Mouse (Mus musculus) bone marrow, adult 2 months (tissue): ENCODE results near the gene Lrrn4cl. TPM values are rescaled to one million over a fixed set of nuclear protein-coding genes. Genes with fewer than 3 reads are reported as not detected.
"Not testable (repeated sequence)": the region's sequence is repeated elsewhere in the genome, so short reads cannot be mapped to it uniquely, and the experiment has no call there.

ENCODE experiments used
- H3K27ac ChIP-seq: fragments of 200-500 bp; 2 replicates; pipeline ENCODE4 v1.5.1; 2012; ENCODE audit warnings: low read depth, mild to moderate bottlenecking, control low read depth, inconsistent platforms, low read length; ENCODE audit not compliant: control insufficient read depth, poor library complexity, insufficient read depth
- H3K4me1 ChIP-seq: fragments of 200-500 bp; 2 replicates; pipeline ENCODE4 v1.6.1; 2011; ENCODE audit warnings: low read length; ENCODE audit not compliant: control insufficient read depth, insufficient read depth
- H3K4me3 ChIP-seq: fragments of 200-500 bp; replicated peaks from 2 replicates; pipeline ENCODE3; 2011; ENCODE audit warnings: mild to moderate bottlenecking, low read depth, low read length, control low read depth; ENCODE audit not compliant: control insufficient read depth
- CTCF ChIP-seq: fragments of 200-500 bp; IDR thresholded peaks from 2 replicates; pipeline ENCODE4 v1.5.1; 2011; ENCODE audit warnings: low read length, control low read depth; ENCODE audit not compliant: control insufficient read depth, insufficient read depth
- POLR2A ChIP-seq: fragments of 200-500 bp; IDR thresholded peaks from 2 replicates; pipeline ENCODE4 v1.6.1; 2011; ENCODE audit warnings: low read depth, mild to moderate bottlenecking, control low read depth, low read length, borderline replicate concordance; ENCODE audit not compliant: control insufficient read depth
- WGBS: fragments of 180-500 bp; shearing (Covaris S2); methylation state at CpG from one replicate; pipeline ENCODE4 v1.1.7; 2018; 5-methylcytosine and 5-hydroxymethylcytosine counted together
- polyA plus RNA-seq: library from polyadenylated mRNA; stranded (reverse); fragments of >200 nt; gene quantifications from 2 replicates; pipeline ENCODE4 v1.2.4, GENCODE M21; 2011; ENCODE audit warnings: low replicate concordance; ENCODE audit not compliant: missing spikeins, insufficient read depth, insufficient read length

Gene Lrrn4cl
- polyA plus RNA-seq, 1 experiment: 0.62 TPM

DNA sequence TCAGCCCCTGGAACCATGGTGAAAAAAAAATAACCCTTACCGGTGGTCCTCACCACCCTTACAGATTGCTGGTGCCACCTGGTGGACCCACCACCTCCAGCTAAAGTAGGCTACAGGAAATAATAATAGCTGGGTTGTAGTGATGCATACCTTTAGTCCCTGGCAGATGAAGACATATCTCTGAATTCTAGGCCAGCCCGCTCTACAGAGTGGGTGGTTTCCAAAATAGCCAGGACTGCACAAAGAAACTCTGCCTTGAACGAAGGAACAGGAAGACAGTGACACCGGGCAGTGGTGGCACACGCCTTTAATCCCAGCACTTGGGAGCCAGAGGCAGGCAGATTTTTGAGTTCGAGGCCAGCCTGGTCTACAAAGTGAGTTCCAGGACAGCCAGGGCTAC is 13.7 kb downstream of the Lrrn4cl start:
- TF ChIP-seq POLR2A (no peak), CTCF (no peak)
- H3K4me1 ChIP-seq: no peaks in the 10 kb centered on the region
- WGBS: 81% methylated on average over 6 of the region's 6 CpGs

GRCm38 (mm10) chr19:8870381-8870780 is 19.8 kb downstream of the Lrrn4cl start:
- WGBS: 67% methylated on average over 3 of the region's 3 CpGs

More for the DNA sequence above, 13.7 kb downstream of the Lrrn4cl start:
- Histone ChIP-seq H3K27ac (no peak overlapping the region), H3K4me3 (no peak overlapping the region)

DNA sequence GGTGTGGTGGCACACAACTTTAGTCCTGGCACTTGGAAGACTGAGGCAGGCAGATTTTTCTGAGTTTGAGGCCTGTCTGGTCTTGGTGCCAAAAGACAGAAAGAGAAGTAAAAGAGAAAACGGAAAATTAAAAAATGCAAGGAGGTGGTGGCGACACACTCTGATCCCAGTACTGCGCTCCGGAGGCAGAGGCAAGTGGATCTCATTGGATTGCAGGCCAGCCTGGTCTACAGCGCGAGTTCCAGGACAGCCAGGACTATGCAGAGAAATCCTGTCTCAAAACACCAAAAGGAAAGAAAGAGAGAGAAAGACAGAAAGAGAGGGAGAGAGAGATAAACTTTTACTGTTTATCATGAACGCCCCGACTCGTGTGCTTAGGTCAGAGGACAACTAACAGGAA is 20.3 kb downstream of the Lrrn4cl start:
- H3K27ac ChIP-seq: peak overlapping the region; percentile 42
- no peaks in the 10 kb centered on the region; the same call in 1 of the 2 replicates for H3K4me1 ChIP-seq
- H3K4me3 ChIP-seq: peak overlapping the region; percentile 89
- TF ChIP-seq CTCF (no peak), POLR2A (no peak)
- WGBS: 20% methylated on average over 9 of the region's 9 CpGs

More at GRCm38 (mm10) chr19:8870381-8870780, 19.8 kb downstream of the Lrrn4cl start:
- not testable (repeated sequence) for H3K4me3 ChIP-seq, H3K4me1 ChIP-seq, H3K27ac ChIP-seq

DNA sequence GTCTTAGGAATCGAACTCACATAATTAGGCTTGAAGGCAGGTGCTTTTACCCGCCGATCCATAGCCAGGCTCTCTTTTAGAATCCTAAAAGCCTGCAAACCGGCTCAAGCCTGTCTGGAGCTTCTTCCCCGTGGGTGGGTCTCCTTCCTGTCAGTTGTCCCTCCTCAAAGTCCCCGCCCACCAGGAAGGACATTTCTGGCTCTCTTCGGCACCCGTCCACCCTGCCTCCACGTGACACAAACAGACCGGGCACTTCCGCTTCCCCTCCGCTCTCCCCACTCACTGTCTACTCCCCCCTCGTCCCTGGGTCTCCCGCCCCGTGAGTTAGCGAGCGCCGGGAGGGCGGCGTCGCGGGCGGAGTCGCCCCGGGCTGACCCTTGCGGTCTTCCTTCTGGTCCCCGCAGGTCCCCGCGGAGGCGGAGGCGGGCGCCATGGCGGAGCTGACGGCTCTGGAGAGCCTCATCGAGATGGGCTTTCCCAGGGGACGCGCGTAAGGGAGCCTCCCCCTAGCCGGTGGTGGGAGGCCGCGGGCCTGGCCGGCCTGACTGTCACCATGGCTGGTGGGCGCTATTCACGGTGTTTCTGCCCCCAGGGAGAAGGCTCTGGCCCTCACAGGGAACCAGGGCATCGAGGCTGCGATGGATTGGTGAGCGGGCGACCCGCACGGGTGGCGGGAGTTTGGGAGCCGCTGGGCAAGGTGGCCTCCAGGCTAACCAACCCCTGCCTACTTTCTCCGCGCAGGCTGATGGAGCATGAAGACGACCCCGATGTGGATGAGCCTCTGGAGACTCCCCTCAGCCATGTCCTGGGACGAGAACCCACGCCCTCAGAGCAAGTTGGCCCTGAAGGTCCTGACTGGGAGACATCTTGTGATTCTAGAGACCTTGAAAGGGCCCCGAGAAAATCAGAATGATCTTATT is 21.0 kb downstream of the Lrrn4cl start, which contains the start of gene Ubxn1:
Gene Ubxn1 (plus strand): TSS at position 230 of the 920 bp plus-strand sequence.
- TF ChIP-seq CTCF (no peak), POLR2A (peak; percentile 69)
- Histone ChIP-seq H3K4me1 (no peaks in the 10 kb centered on the region; the same call in 1 of the 2 replicates), H3K27ac (peak within 1 kb of the TSS; percentile 80), H3K4me3 (peak within 1 kb of the TSS; percentile 89)
- WGBS: under 1% methylated on average over 59 of the region's 59 CpGs

DNA sequence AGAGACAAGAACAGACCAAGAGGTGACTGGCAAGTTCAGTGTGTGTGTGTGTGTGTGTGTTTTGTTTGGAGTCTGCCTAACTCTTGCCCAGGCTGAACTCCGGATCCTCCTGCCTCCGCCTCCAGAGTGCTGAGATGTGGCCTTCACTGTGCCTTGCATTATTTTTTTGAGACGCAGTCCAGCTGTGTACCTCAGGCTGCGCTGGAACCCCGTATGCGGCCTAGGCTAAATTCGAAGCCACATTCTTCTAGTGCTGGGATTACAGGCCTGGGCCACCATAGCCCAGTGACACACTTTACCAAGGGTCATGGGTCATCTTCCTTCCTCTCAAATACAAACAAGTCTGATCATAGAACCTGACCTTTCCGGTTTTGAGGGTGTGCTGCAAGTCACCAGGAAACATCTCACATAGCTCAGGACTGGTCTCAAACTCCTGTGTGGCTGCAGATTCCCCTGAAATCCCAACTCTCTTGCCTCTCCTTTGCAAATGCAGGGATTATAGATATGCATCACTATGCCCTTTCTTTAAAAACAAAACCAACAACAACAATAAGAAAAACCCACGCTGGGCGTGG is 21.8 kb downstream of the Lrrn4cl start:
- H3K4me1 ChIP-seq: no peaks in the 10 kb centered on the region; the same call in 1 of the 2 replicates
- TF ChIP-seq POLR2A (no peak), CTCF (no peak)
- WGBS: 70% methylated on average over 10 of the region's 10 CpGs
- no peak overlapping the region for H3K27ac ChIP-seq
- H3K4me3 ChIP-seq: peak overlapping the region; percentile 29

- Histone ChIP-seq H3K27ac (no peak overlapping the region), H3K4me3 (no peak overlapping the region), H3K4me1 (no peaks in the 10 kb centered on the region; the same call in 1 of the 2 replicates)
- 89% methylated on average over 7 of the region's 7 CpGs for WGBS
- TF ChIP-seq CTCF: no peak
- TF ChIP-seq POLR2A: no peak
Observed at GRCm38 (mm10) chr19:8875031-8875430, 24.5 kb downstream of the Lrrn4cl start.

DNA sequence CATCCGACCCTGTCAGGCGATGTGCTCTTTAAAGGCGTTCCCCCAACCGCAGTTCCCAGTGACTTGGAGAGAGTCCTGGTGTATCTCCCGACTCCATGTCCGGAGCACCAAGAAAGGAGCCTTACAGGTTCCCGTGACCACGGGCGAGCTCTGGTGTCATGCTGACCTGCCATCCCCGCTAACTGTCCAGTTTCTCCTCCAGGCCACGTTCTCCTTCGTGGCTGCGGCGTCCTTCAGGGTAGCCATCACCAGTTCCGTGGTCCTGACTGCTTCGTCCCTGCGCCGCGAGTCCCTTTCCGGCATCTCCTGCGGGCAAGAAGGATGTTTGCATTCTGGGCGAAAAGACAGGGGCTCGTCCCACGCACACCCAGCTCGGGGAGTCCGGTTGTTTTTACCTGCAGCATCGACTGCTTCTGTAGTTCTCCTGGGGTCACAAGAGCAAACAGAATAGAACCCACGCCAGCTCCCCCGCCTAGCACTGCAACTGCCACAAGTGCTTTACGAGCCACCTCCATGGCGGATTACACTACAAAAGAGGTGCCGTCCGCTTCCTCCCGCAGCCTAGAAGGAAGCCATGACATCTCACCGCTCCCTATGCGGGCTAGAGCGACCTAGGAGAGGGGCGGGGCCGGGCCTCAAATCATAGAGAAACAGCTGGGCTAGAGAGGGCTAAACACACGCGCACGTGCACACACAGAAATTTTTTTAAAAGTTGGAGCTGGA is 29.9 kb downstream of the Lrrn4cl start, which contains the start of gene Uqcc3:
Gene Uqcc3 (minus strand): TSS at position 613 of the 723 bp plus-strand sequence.
- Histone ChIP-seq H3K4me1 (no peaks in the 10 kb centered on the region; the same call in 1 of the 2 replicates), H3K27ac (peak within 1 kb of the TSS; percentile 79), H3K4me3 (peak within 1 kb of the TSS; percentile 92)
- TF ChIP-seq POLR2A: peak; percentile 64
- TF ChIP-seq CTCF: no peak; the same call in 1 of the 2 replicates
- under 1% methylated on average over 42 of the region's 42 CpGs for WGBS

DNA sequence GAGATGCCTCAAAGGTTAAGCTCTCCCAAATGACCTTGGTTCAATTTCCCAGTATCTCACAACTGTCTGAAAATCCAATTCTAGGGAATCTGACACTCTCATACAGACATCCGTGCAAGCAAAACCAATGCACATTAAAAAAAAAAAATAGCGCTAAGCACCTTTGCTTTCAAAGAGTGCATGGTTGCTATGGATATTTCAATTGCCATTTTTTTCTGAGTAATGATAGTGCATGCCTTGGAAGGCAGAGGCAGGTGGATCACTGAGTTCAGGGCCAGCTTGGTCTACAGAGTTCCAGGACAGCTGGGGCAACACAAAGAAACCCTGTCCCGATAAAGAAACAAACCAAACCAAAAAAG is 30.4 kb downstream of the Lrrn4cl start:
- TF ChIP-seq CTCF (no peak), POLR2A (no peak)
- Histone ChIP-seq H3K4me1 (no peaks in the 10 kb centered on the region; the same call in 1 of the 2 replicates), H3K4me3 (peak overlapping the region; percentile 46), H3K27ac (no peak overlapping the region)
- 3% methylated on average over 3 of the region's 3 CpGs for WGBS
